Mouse (Mus musculus): ENCODE data around the gene Rhbdl1.

- TF ChIP-seq GATA1 (IDR thresholded peaks at IDR 0.05; ENCODE audit: borderline replicate concordance, low read length) = no peak
- TF ChIP-seq FLI1 (IDR thresholded peaks at IDR 0.05; ENCODE audit: low read length) = no peak
Observed at GRCm38 (mm10) chr17:25818851-25819780, 18.0 kb downstream of the Rhbdl1 start.
